Mouse (Mus musculus) forebrain, postnatal 0 days (tissue): Measurements from ENCODE around the gene Nhlh1. TPM values are rescaled to one million over a fixed set of nuclear protein-coding genes. Genes with fewer than 3 reads are reported as not detected.

Source experiments
- ATAC-seq: fragments of 200-750 bp; cut with Nextera tagmentation; 2 replicates; pipeline ENCODE4 v1.8.0; 2017; ENCODE audit warnings: mild to moderate bottlenecking, moderate library complexity
- DNase-seq: peaks from one replicate; pipeline ENCODE4 v3.0.0-alpha.2; 2015
- H3K27ac ChIP-seq: fragments of 300-500 bp; sonication (generic); 2 replicates; pipeline ENCODE4 v1.5.1; 2014; ENCODE audit warnings: low read depth, mild to moderate bottlenecking, antibody characterized with exemption, low read length, moderate library complexity, mixed read lengths
- H3K27me3 ChIP-seq: fragments of 300-500 bp; sonication (generic); 2 replicates; pipeline ENCODE4 v1.6.1; 2014; ENCODE audit warnings: mild to moderate bottlenecking, low read length, mixed read lengths; ENCODE audit not compliant: insufficient read depth
- H3K36me3 ChIP-seq: fragments of 300-500 bp; sonication (generic); 2 replicates; pipeline ENCODE4 v1.6.1; 2014; ENCODE audit warnings: mild to moderate bottlenecking, moderate library complexity; ENCODE audit not compliant: insufficient read depth
- H3K4me1 ChIP-seq: fragments of 300-500 bp; sonication (generic); 2 replicates; pipeline ENCODE4 v1.6.1; 2014; ENCODE audit warnings: antibody characterized with exemption; ENCODE audit not compliant: insufficient read depth
- H3K4me2 ChIP-seq: fragments of 300-500 bp; sonication (generic); 2 replicates; pipeline ENCODE4 v1.6.1; 2014; ENCODE audit warnings: low read depth, mild to moderate bottlenecking, moderate library complexity
- H3K4me3 ChIP-seq: fragments of 300-500 bp; sonication (generic); 2 replicates; pipeline ENCODE4 v1.5.1; 2014; ENCODE audit warnings: low read depth, low read length, mixed read lengths
- H3K9ac ChIP-seq: fragments of 300-500 bp; sonication (generic); 2 replicates; pipeline ENCODE4 v1.6.1; 2014; ENCODE audit warnings: mild to moderate bottlenecking
- H3K9me3 ChIP-seq: fragments of 300-500 bp; sonication (generic); 2 replicates; pipeline ENCODE4 v1.6.1; 2016; ENCODE audit warnings: low read length
- CTCF ChIP-seq: sonication (generic); IDR thresholded peaks from 2 replicates; pipeline ENCODE4 v1.5.1; 2016; ENCODE audit warnings: antibody characterized with exemption, control low read depth, low read depth
- WGBS: fragments of 180-500 bp; shearing (Covaris S2); extraction: QIAGEN DNeasy Blood & Tissue Kit; methylation state at CpG from one replicate; pipeline ENCODE4 v1.1.7; 2014; 5-methylcytosine and 5-hydroxymethylcytosine counted together
- polyA plus RNA-seq: library from polyadenylated mRNA; unstranded; fragments of >200 nt; fragmentation: Nextera tagmentation; extraction: Ambion mirVana; gene quantifications from 2 replicates; pipeline ENCODE4 v1.2.1, GENCODE M21; 2015
- total RNA-seq: library from RNA; depleted of rRNA; stranded (reverse); fragments of >200 nt; gene quantifications from 2 replicates; pipeline ENCODE4 v1.2.3, GENCODE M21; 2014; rRNA removed

Gene Nhlh1
- total and polyA plus RNA-seq, 2 experiments from 2014 or later, result 0.47 to 0.95 TPM

DNA sequence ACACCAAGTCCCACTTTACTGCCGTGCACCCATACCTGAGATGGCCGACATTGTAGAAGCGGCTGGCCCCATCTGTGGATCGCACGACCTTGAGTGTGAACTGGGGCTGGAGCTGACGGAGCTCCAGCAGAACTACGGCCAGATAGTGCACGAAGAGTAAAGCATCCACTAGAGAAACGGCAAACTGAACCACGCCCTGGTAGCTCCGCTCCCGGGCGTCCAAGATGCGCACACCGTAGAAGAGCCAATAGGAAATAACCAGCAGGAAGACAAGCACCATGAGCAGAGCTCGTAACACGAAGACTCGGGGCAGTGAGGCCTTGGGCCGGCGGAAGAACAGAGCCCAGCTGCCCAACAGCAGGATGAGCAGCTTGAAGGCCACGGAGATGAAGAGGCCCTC, 48.0 kb downstream of the Nhlh1 start:
- Histone ChIP-seq H3K9me3 (no peaks in the 10 kb centered on the region), H3K27ac (no peak overlapping the region), H3K4me3 (no peak overlapping the region), H3K9ac (no peak overlapping the region), H3K4me2 (no peak overlapping the region), H3K4me1 (peaks cover 3% of the 10 kb centered on the region; the same call in 1 of the 2 replicates), H3K27me3 (no peaks in the 10 kb centered on the region), H3K36me3 (peaks cover 76% of the 10 kb centered on the region)
- TF ChIP-seq CTCF, result no peak
- ATAC-seq, result no peak
- DNase-seq, result no peak
- 95% methylated on average over 21 of the region's 21 CpGs for WGBS

DNA sequence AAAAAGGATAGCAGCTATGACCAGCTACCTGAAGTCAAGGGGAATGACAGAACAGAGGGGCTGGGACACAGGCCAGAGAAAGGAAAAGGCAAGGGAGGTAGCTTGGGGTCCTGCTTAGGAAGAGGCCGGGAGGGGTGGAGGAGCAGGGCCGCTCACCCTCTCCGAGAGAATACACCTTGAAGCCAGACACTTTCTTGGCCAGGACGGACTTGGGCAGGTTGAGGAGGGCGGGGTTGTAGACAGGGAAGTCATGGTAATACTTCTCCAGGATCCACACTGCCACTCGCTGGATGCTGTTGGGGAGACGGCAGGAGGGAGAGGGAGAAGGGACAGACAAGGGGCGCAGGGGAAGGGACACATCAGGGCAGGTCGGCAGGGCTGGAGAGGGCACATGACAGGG, 49.0 kb downstream of the Nhlh1 start:
- no peak for TF ChIP-seq CTCF
- Histone ChIP-seq H3K9ac (no peak overlapping the region), H3K4me2 (no peak overlapping the region), H3K27ac (no peak overlapping the region), H3K4me3 (no peak overlapping the region), H3K9me3 (no peaks in the 10 kb centered on the region), H3K4me1 (no peaks in the 10 kb centered on the region), H3K27me3 (no peaks in the 10 kb centered on the region), H3K36me3 (peaks cover 86% of the 10 kb centered on the region)
- WGBS, result 89% methylated on average over 9 of the region's 9 CpGs
- no peak for ATAC-seq
- no peak for DNase-seq

DNA sequence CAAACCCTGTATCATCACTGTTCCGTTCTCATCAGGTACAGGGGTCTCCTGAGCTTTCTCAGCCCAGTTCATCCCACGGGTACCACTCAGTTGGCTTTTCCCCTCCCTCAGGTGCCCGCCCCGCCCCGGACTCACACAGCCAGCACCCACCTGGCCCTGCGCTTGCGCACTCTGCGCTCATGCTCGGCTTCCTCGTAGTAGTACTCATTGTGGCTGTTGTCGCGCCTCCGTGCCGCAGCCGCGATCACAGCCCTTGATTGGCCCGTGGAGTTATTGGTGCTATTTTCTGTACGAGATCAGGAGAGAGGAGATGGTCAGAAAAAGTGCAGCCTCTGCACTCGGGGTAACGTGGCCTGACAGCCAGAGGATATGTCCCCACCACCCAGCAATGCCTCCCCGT, 49.6 kb downstream of the Nhlh1 start:
- H3K4me1 ChIP-seq, result no peaks in the 10 kb centered on the region
- no peak for ATAC-seq
- H3K4me3 ChIP-seq, result no peak overlapping the region
- 97% methylated on average over 21 of the region's 21 CpGs for WGBS
- H3K27me3 ChIP-seq, result no peaks in the 10 kb centered on the region
- H3K36me3 ChIP-seq, result peaks cover 88% of the 10 kb centered on the region
- no peak for DNase-seq
- no peak overlapping the region for H3K27ac ChIP-seq
- TF ChIP-seq CTCF, result no peak
- H3K4me2 ChIP-seq, result no peak overlapping the region
- no peak overlapping the region for H3K9ac ChIP-seq
- H3K9me3 ChIP-seq, result no peaks in the 10 kb centered on the region

Other genes with a start within 250 kb of the Nhlh1 start
- gene Cd84, start 217.9 kb downstream of the Nhlh1 start, total RNA-seq, result 2.6 and 3.4 TPM in 2 replicates
- 1.8 and 2.3 TPM in 2 replicates for gene Cd84, start 217.9 kb downstream of the Nhlh1 start, polyA plus RNA-seq
- gene Gm10521, start 161.9 kb downstream of the Nhlh1 start, total RNA-seq, result 0.08 TPM in 1 of 2 replicates, not detected in the other
- gene Gm10521, start 161.9 kb downstream of the Nhlh1 start, polyA plus RNA-seq, result not detected in 2 replicates
- gene Slamf6, start 140.1 kb downstream of the Nhlh1 start, total RNA-seq, result not detected in 2 replicates
- 0.14 and 0.34 TPM in 2 replicates for gene Slamf6, start 140.1 kb downstream of the Nhlh1 start, polyA plus RNA-seq
- gene Vangl2, start 29.1 kb downstream of the Nhlh1 start, total RNA-seq, result 47.2 and 63.4 TPM in 2 replicates
- 35.3 and 37.3 TPM in 2 replicates for gene Vangl2, start 29.1 kb downstream of the Nhlh1 start, polyA plus RNA-seq
- gene Copa, start 25.0 kb upstream of the Nhlh1 start, total RNA-seq, result 199 and 241 TPM in 2 replicates
- gene Copa, start 25.0 kb upstream of the Nhlh1 start, polyA plus RNA-seq, result 127 and 151 TPM in 2 replicates
- 61.9 and 73.1 TPM in 2 replicates for gene Ncstn, start 25.2 kb upstream of the Nhlh1 start, total RNA-seq
- 77.1 and 93.9 TPM in 2 replicates for gene Ncstn, start 25.2 kb upstream of the Nhlh1 start, polyA plus RNA-seq
- 150 and 161 TPM in 2 replicates for gene Pex19, start 69.2 kb upstream of the Nhlh1 start, total RNA-seq
- gene Pex19, start 69.2 kb upstream of the Nhlh1 start, polyA plus RNA-seq, result 130 and 136 TPM in 2 replicates
- gene Dcaf8, start 90.5 kb upstream of the Nhlh1 start, total RNA-seq, result 66.8 and 76.8 TPM in 2 replicates
- 49.4 and 62.7 TPM in 2 replicates for gene Dcaf8, start 90.5 kb upstream of the Nhlh1 start, polyA plus RNA-seq
- 265 and 281 TPM in 2 replicates for gene Pea15a, start 149.2 kb upstream of the Nhlh1 start, total RNA-seq
- 412 and 475 TPM in 2 replicates for gene Pea15a, start 149.2 kb upstream of the Nhlh1 start, polyA plus RNA-seq
- gene Casq1, start 162.3 kb upstream of the Nhlh1 start, total RNA-seq, result 0.76 and 2.2 TPM in 2 replicates
- 3.3 and 3.5 TPM in 2 replicates for gene Casq1, start 162.3 kb upstream of the Nhlh1 start, polyA plus RNA-seq
- gene Atp1a4, start 200.8 kb upstream of the Nhlh1 start, total RNA-seq, result not detected in 2 replicates
- not detected in 2 replicates for gene Atp1a4, start 200.8 kb upstream of the Nhlh1 start, polyA plus RNA-seq
- 117 and 136 TPM in 2 replicates for gene Igsf8, start 204.1 kb upstream of the Nhlh1 start, total RNA-seq
- 110 and 113 TPM in 2 replicates for gene Igsf8, start 204.1 kb upstream of the Nhlh1 start, polyA plus RNA-seq
- gene Atp1a2, start 240.5 kb upstream of the Nhlh1 start, total RNA-seq, result 213 and 294 TPM in 2 replicates
- gene Atp1a2, start 240.5 kb upstream of the Nhlh1 start, polyA plus RNA-seq, result 54.4 and 75.2 TPM in 2 replicates